Mouse (Mus musculus) heart, embryonic 14.5 days (tissue): ENCODE results near the gene Mdm2. TPM values are rescaled to one million over a fixed set of nuclear protein-coding genes. Genes with fewer than 3 reads are reported as not detected.

ENCODE experiments used
- ATAC-seq: fragments of 200-750 bp; cut with Nextera tagmentation; 2 replicates; pipeline ENCODE4 v1.8.0; 2017; ENCODE audit warnings: low read depth, moderate TSS enrichment; ENCODE audit not compliant: insufficient number of reproducible peaks, insufficient read depth, low FRiP score
- H3K27ac ChIP-seq, 2 experiments: fragments of 200-500 bp in 1 of 2; fragments of 300-500 bp in 1 of 2; sonication (generic) in 1 of 2; replicated peaks in 1 of 2; 2 replicates each; pipeline ENCODE4 v1.5.1; 2012 to 2014; ENCODE audit warnings: low read depth in 2 of 2, low read length in 2 of 2, control low read depth in 1 of 2, mild to moderate bottlenecking in 1 of 2, mixed read lengths in 1 of 2; ENCODE audit not compliant: control insufficient read depth in 1 of 2, insufficient read depth in 1 of 2
- H3K27me3 ChIP-seq: fragments of 300-500 bp; sonication (generic); 2 replicates; pipeline ENCODE4 v1.6.1; 2014; ENCODE audit warnings: mild to moderate bottlenecking, low read length, control low read depth; ENCODE audit not compliant: control insufficient read depth, insufficient read depth
- H3K36me3 ChIP-seq: fragments of 300-500 bp; sonication (generic); 2 replicates; pipeline ENCODE4 v1.6.1; 2014; ENCODE audit warnings: mild to moderate bottlenecking, control low read depth, low read length, mixed read lengths; ENCODE audit not compliant: control insufficient read depth, insufficient read depth
- H3K4me1 ChIP-seq, 2 experiments: fragments of 200-500 bp in 1 of 2; fragments of 300-500 bp in 1 of 2; sonication (generic) in 1 of 2; 2 replicates each; pipeline ENCODE4 v1.6.1; 2012 to 2014; ENCODE audit warnings: low read length in 2 of 2, control low read depth in 1 of 2, mixed read lengths in 1 of 2; ENCODE audit not compliant: control insufficient read depth in 2 of 2, insufficient read depth in 2 of 2
- H3K4me2 ChIP-seq: fragments of 300-500 bp; sonication (generic); 2 replicates; pipeline ENCODE4 v1.6.1; 2014; ENCODE audit warnings: mild to moderate bottlenecking, low read length
- H3K4me3 ChIP-seq, 2 experiments: fragments of 200-500 bp in 1 of 2; fragments of 300-500 bp in 1 of 2; sonication (generic) in 1 of 2; 2 replicates each; pipeline ENCODE4 v1.5.1; 2012 to 2014; ENCODE audit warnings: low read length in 2 of 2, mild to moderate bottlenecking in 2 of 2, control low read depth in 1 of 2, low read depth in 1 of 2, moderate library complexity in 1 of 2; ENCODE audit not compliant: control insufficient read depth in 1 of 2, insufficient read depth in 1 of 2
- H3K9ac ChIP-seq: fragments of 300-500 bp; sonication (generic); 2 replicates; pipeline ENCODE4 v1.6.1; 2014; ENCODE audit warnings: mild to moderate bottlenecking, low read length
- H3K9me3 ChIP-seq: fragments of 300-500 bp; sonication (generic); 2 replicates; pipeline ENCODE4 v1.6.1; 2016; ENCODE audit warnings: low read length, control low read depth; ENCODE audit not compliant: control insufficient read depth
- WGBS: fragments of 180-500 bp; shearing (Covaris S2); extraction: QIAGEN DNeasy Blood & Tissue Kit; methylation state at CpG from one replicate; pipeline ENCODE4 v1.1.7; 2014; 5-methylcytosine and 5-hydroxymethylcytosine counted together
- polyA plus RNA-seq: library from polyadenylated mRNA; unstranded; fragments of >200 nt; fragmentation: Nextera tagmentation; extraction: Ambion mirVana; gene quantifications from 2 replicates; pipeline ENCODE4 v1.2.1, GENCODE M21; 2014

Mdm2 gene
- polyA plus RNA-seq, 1 experiment from 2014 or later = 48.9 TPM

DNA sequence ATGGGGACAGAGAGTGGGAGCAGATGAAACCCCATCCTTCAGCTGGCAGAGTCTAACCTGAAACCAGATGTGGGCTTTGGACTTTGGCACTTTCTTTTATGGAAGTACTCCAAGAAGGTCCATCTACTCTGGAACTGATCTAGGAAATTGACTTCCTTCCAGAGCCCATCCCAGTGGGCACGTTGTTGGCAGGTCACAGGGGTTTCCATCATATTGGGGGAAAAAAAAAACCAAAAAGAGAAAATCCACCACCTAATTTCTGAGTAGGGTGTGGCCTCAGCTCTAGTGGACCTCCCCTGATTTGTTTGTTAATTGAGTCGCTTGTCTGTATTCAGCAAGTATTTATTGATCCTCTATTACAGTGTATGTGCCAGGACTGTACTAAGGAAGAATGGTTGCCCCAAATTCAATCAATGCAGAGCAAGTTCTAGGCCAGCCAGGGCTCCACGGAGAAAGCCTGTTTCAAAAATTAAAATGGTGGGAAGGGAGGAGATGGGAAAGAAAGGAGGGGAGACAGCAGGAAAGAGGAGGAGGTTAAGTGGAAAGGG, 55.9 kb downstream of the Mdm2 start:
- no peak overlapping the region for H3K27ac ChIP-seq
- H3K4me3 ChIP-seq = no peak overlapping the region
- H3K27me3 ChIP-seq = no peaks in the 10 kb centered on the region
- no peak overlapping the region for H3K9ac ChIP-seq
- H3K9me3 ChIP-seq = no peaks in the 10 kb centered on the region
- 82% methylated on average over 3 of the region's 3 CpGs for whole genome bisulfite sequencing
- no peak overlapping the region for H3K4me2 ChIP-seq
- H3K4me1 ChIP-seq = no peaks in the 10 kb centered on the region
- no peak for ATAC-seq
- H3K36me3 ChIP-seq = no peaks in the 10 kb centered on the region

DNA sequence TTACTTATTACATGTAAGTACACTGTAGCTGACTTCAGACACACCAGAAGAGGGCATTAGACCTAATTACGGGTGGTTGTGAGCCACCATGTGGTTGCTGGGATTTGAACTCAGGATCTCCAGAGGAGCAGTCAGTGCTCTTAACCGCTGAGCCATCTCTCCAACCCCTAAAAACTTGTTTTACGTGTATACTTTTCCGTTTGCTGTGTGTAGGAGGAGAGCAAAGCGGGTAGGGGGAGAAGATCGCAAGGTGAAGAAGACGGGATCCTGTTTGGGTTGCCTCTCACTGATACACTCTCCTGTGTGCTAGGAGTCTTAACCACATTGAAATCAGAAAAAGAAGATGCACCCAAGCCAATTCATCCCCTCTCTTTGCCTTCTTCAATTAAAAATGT, 56.8 kb downstream of the Mdm2 start:
- ATAC-seq = no peak
- Histone ChIP-seq H3K36me3 (no peaks in the 10 kb centered on the region), H3K9me3 (no peaks in the 10 kb centered on the region), H3K4me1 (no peaks in the 10 kb centered on the region), H3K9ac (no peak overlapping the region), H3K4me2 (no peak overlapping the region), H3K27me3 (no peaks in the 10 kb centered on the region), H3K27ac (no peak overlapping the region), H3K4me3 (no peak overlapping the region)
- WGBS = 86% methylated on average over 7 of the region's 7 CpGs

DNA sequence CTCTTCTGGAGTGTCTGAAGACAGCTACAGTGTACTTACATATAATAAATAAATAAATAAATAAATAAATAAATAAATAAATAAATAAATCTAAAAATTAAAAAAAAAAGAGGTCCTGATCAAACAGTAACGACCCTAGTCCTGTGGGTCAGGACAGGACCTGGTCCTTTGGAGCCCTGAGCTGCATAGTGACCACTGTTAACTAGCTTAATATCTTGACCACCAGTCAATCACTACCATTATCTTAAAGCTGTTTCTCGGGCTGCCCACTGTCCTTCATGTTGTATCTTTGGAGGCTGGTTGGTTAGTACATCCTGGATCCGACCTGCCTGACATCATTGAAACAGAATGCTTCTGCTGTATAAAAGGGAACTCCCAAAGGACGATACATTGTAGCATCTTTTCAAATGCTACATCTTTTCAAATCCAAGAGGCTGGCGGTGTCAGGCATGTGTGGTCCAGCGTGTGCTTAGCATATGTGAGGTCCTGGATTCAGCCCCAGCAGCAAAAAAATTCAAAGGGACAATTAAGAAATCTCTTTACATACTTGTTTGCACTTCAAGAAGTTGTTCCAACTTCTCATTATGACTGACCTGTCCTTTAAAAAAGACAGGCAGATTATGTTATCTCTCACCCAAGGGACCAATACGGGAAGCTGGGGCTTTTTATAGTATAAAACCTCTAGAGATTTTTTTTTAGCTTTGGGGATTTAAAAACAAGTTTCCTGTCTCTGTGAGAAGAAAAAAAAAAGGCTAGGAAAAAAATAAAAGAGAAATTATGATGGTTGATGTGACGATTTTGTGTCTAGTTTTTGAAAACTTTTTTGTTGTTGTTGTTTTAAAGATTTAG, 57.4 kb downstream of the Mdm2 start:
- Histone ChIP-seq H3K9me3 (no peaks in the 10 kb centered on the region), H3K4me2 (no peak overlapping the region), H3K27ac (no peak overlapping the region), H3K4me1 (no peaks in the 10 kb centered on the region), H3K9ac (no peak overlapping the region), H3K4me3 (no peak overlapping the region), H3K27me3 (no peaks in the 10 kb centered on the region), H3K36me3 (no peaks in the 10 kb centered on the region)
- 62% methylated on average over 8 of the region's 8 CpGs for WGBS
- ATAC-seq = no peak

DNA sequence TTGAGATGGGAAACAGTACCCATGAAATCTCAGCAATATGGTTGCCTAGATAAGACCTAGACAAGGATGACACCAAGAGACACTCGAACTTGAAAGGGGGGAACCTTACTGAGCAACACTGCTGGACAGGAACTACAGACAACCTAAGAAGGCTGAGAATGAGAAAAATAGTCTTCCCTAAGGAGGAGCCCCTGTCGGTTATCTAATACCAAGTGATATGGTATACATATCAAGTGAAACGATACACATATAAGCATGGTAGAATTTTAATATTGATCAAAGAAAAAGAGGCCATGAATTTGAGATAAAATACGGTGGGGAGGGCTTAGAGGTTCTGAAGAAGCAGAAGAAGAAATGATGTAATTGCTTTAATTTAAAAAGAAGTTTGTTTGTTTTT, 58.2 kb downstream of the Mdm2 start:
- WGBS = 74% methylated on average over 4 of the region's 4 CpGs
- Histone ChIP-seq H3K27ac (no peak overlapping the region), H3K9me3 (no peaks in the 10 kb centered on the region), H3K4me1 (no peaks in the 10 kb centered on the region), H3K4me2 (no peak overlapping the region), H3K27me3 (no peaks in the 10 kb centered on the region), H3K4me3 (no peak overlapping the region), H3K9ac (no peak overlapping the region), H3K36me3 (no peaks in the 10 kb centered on the region)
- no peak for ATAC-seq

DNA sequence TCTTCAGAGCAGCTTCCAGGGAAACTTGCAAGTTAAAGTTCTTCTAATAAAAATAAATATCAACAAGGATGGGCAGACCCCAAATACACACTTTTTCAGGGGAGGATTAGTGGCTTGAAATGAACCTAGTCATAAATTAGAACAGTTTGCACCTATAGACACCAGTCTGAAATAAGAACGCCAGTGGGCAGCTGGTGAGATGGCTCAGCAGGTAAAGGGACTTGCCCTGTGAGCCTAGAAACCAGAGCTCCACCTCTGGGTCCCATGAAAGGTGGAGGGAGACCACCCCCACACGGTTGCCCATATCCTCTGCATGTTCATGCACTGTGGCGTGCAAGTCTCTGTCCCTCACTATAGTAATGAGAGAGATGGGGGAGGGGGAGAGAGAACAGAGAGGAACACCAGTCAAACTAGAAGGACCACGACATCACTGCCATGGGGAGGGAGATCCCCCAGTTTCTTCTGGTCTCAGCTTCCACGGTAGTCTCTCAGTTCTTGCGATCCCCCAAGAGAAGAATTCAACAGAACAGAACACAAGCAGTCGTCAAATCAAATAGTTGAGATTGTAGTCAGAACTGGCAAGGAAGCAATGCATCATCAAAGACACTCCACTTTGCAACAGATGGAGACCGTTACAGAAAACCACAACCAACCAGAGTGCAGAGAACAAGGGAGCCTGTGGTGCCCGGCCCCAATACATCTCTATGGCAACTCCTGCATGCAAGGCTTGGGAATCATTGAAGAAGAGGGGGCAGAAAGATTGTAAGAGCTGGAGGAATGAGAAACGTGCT, 58.8 kb downstream of the Mdm2 start:
- no peaks in the 10 kb centered on the region for H3K27me3 ChIP-seq
- no peak overlapping the region for H3K4me3 ChIP-seq
- H3K4me1 ChIP-seq = no peaks in the 10 kb centered on the region
- H3K36me3 ChIP-seq = no peaks in the 10 kb centered on the region
- H3K4me2 ChIP-seq = no peak overlapping the region
- H3K9ac ChIP-seq = no peak overlapping the region
- no peak overlapping the region for H3K27ac ChIP-seq
- H3K9me3 ChIP-seq = no peaks in the 10 kb centered on the region
- WGBS = 68% methylated on average over 10 of the region's 10 CpGs
- ATAC-seq = no peak

DNA sequence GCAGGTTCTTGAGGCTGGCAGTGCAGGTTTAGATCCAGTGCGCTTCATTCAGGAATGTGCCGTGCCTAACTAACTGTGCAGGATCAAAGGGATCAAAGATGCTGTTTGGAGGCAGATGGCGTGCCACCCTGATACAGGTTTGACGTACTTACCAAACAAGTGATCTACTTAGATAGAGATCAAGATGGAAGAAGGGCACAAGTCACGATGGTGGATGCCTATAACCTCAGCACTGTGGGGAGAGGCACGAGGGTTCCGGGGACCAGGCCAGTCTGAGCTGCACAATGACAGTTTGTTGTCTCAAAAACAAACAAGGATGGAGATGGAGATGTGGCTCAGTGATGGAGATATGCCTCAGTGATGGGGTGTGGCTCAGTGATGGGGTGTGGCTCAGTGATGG, 59.8 kb downstream of the Mdm2 start:
- no peak overlapping the region for H3K27ac ChIP-seq
- WGBS = 77% methylated on average over 7 of the region's 7 CpGs

DNA sequence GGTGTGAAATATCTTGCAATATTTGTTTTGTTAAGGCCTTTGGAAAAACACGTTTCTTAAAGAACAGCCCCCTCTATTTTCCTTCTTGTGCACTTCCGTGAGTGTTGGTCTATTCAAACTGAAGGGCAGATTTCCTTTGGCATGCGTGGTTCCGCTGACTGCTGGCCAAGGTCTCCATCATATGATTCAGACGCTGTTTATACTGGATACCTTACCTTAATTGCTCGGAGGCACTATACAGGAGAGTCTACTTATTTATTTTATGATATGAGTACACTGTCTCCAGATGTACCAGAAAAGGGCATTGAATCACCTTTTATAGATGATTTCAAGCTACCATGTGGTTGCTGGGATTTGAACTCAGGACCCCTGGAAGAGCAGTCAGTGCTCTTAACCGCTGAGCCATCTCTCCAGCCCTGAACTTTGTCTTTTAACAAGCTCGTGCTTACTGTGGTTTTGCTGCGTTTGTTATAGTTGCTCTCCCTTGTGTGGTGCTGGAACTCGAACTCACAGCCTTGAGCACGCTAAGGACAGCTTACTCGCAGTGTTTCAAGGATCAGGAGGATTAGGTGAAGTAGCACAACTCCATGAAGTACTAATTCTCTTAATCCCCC, 60.4 kb downstream of the Mdm2 start:
- ATAC-seq = no peak
- no peak overlapping the region for H3K9ac ChIP-seq
- 79% methylated on average over 12 of the region's 12 CpGs for WGBS
- no peak overlapping the region for H3K4me3 ChIP-seq
- H3K27me3 ChIP-seq = no peaks in the 10 kb centered on the region
- H3K36me3 ChIP-seq = no peaks in the 10 kb centered on the region
- H3K27ac ChIP-seq = no peak overlapping the region
- H3K4me1 ChIP-seq = no peaks in the 10 kb centered on the region
- H3K4me2 ChIP-seq = no peak overlapping the region
- no peaks in the 10 kb centered on the region for H3K9me3 ChIP-seq

More for the DNA sequence above, 59.8 kb downstream of the Mdm2 start:
- H3K4me1 ChIP-seq = no peaks in the 10 kb centered on the region
- no peak for ATAC-seq
- H3K36me3 ChIP-seq = no peaks in the 10 kb centered on the region
- no peak overlapping the region for H3K9ac ChIP-seq
- H3K4me2 ChIP-seq = no peak overlapping the region
- no peaks in the 10 kb centered on the region for H3K9me3 ChIP-seq
- no peak overlapping the region for H3K4me3 ChIP-seq
- no peaks in the 10 kb centered on the region for H3K27me3 ChIP-seq
